Mouse (Mus musculus) liver, embryonic 14.5 days (tissue): ENCODE measurements around the gene Cxcl5. TPM values are rescaled to one million over a fixed set of nuclear protein-coding genes. Genes with fewer than 3 reads are reported as not detected.

Experiments used
- ATAC-seq: fragments of 200-750 bp; cut with Nextera tagmentation; 2 replicates; pipeline ENCODE4 v1.8.0; 2017; ENCODE audit warnings: moderate number of reproducible peaks, mild to moderate bottlenecking, moderate library complexity; ENCODE audit not compliant: insufficient read depth
- DNase-seq, 3 experiments: peaks; one replicate each; pipeline ENCODE4 v3.0.0-alpha.2; 2012 to 2013; ENCODE audit warnings: low read depth in 3 of 3, low spot score in 3 of 3
- H3K27ac ChIP-seq: fragments of 300-500 bp; sonication (generic); 2 replicates; pipeline ENCODE4 v1.5.1; 2014; ENCODE audit warnings: moderate library complexity, mild to moderate bottlenecking, control low read depth, inconsistent platforms
- H3K27me3 ChIP-seq: fragments of 300-500 bp; sonication (generic); 2 replicates; pipeline ENCODE4 v1.6.1; 2014; ENCODE audit warnings: mild to moderate bottlenecking, low read length, moderate library complexity; ENCODE audit not compliant: control insufficient read depth, insufficient read depth
- H3K36me3 ChIP-seq: fragments of 300-500 bp; sonication (generic); replicated peaks from 2 replicates; pipeline ENCODE4 v1.6.1; 2014; ENCODE audit warnings: low read depth; ENCODE audit not compliant: control insufficient read depth, insufficient read depth
- H3K4me1 ChIP-seq, 2 experiments: fragments of 200-500 bp in 1 of 2; fragments of 300-500 bp in 1 of 2; sonication (generic) in 1 of 2; replicated peaks; 2 replicates each; pipeline ENCODE4 v1.6.1; 2012 to 2014; ENCODE audit warnings: antibody characterized with exemption in 1 of 2, inconsistent platforms in 1 of 2, low read length in 1 of 2; ENCODE audit not compliant: control insufficient read depth in 2 of 2, insufficient read depth in 2 of 2
- H3K4me2 ChIP-seq: fragments of 300-500 bp; sonication (generic); 2 replicates; pipeline ENCODE4 v1.6.1; 2014; ENCODE audit warnings: low read depth, mild to moderate bottlenecking, control low read depth, moderate library complexity
- H3K4me3 ChIP-seq, 2 experiments: fragments of 200-500 bp in 1 of 2; fragments of 300-500 bp in 1 of 2; sonication (generic) in 1 of 2; 2 replicates each; pipeline ENCODE4 v1.5.1; 2012 to 2014; ENCODE audit warnings: low read depth in 2 of 2, low read length in 2 of 2, mild to moderate bottlenecking in 2 of 2, control low read depth in 1 of 2, inconsistent platforms in 1 of 2, moderate library complexity in 1 of 2; ENCODE audit not compliant: insufficient read depth in 1 of 2
- H3K9ac ChIP-seq: fragments of 300-500 bp; sonication (generic); replicated peaks from 2 replicates; pipeline ENCODE4 v1.6.1; 2014; ENCODE audit warnings: mild to moderate bottlenecking, control low read depth, moderate library complexity
- H3K9me3 ChIP-seq: fragments of 300-500 bp; sonication (generic); 2 replicates; pipeline ENCODE4 v1.6.1; 2016; ENCODE audit warnings: low read length, mixed read lengths; ENCODE audit not compliant: control insufficient read depth
- CTCF ChIP-seq: IDR thresholded peaks from 2 replicates; pipeline ENCODE4 v1.5.1; 2016; ENCODE audit warnings: antibody characterized with exemption, low read depth, control low read depth
- EP300 ChIP-seq: IDR thresholded peaks from 2 replicates; pipeline ENCODE4 v1.6.1; 2016; ENCODE audit warnings: antibody characterized with exemption, low read depth
- WGBS: fragments of 180-500 bp; shearing (Covaris S2); extraction: QIAGEN DNeasy Blood & Tissue Kit; methylation state at CpG from one replicate; pipeline ENCODE4 v1.1.7; 2014; ENCODE audit not compliant: insufficient replicate concordance; 5-methylcytosine and 5-hydroxymethylcytosine counted together
- polyA plus RNA-seq, 2 experiments: library from polyadenylated mRNA; depleted of rRNA in 1 of 2; stranded (reverse) in 1 of 2; unstranded in 1 of 2; fragments of >200 nt; fragmentation: Nextera tagmentation in 1 of 2; extraction: Ambion mirVana in 1 of 2; gene quantifications; 2 replicates each; pipeline versions ENCODE4 v1.2.1 to v1.2.3; 2012 to 2014

The Cxcl5 gene
- 0.40 and 0.41 TPM in 2 replicates for polyA plus RNA-seq (2012; rRNA removed)
- polyA plus RNA-seq (2014; fragmentation: Nextera tagmentation; extraction: Ambion mirVana) = 0.69 and 0.85 TPM in 2 replicates

DNA sequence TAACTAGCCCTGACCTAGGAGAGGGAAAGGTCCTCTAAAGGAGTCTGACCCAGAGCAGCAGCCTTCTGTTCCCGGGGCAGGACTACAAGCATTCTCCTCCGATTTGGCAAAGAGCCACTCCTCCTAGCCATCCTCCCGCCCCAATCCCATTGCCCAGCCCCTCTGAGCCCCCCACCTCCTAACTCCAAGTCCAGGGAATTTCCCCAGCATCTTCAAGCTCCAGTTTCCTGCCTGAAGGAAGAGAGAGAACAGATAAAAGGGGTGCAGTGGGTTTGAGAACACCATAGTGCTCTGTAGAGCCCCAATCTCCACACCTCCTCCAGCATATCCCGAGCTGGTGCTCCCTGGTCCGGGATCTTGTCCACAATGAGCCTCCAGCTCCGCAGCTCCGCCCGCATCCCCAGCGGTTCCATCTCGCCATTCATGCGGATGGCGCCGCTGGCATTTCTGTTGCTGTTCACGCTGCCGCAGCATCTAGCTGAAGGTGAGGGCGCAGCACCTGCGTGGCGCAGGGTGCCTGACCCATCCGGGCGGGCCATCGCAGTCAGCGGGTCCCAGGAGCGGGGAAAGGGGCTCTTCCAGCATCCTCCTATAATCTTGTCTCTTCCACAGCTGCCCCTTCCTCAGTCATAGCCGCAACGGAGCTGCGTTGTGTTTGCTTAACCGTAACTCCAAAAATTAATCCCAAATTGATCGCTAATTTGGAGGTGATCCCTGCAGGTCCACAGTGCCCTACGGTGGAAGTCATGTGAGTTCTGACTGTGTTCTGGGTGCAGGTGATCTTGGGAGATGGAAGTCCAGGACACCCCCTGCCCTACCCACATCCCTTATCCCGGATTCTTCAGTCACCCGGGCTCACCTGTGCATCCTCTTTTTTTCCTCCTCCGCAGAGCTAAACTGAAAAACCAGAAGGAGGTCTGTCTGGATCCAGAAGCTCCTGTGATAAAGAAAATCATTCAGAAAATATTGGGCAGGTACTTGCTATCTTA is at the start of gene Cxcl5:
Gene Cxcl5, plus strand, starts transcription at position 284 of the 989 bp plus-strand sequence.
- Histone ChIP-seq H3K9me3 (no peaks in the 10 kb centered on the region), H3K4me1 (no peaks in the 10 kb centered on the region; a peak in 1 of 4 replicates), H3K27ac (no peak within 1 kb of the TSS), H3K9ac (no peak within 1 kb of the TSS), H3K36me3 (no peaks in the 10 kb centered on the region), H3K4me3 (no peak within 1 kb of the TSS), H3K27me3 (peaks cover 13% of the 10 kb centered on the region), H3K4me2 (no peak within 1 kb of the TSS; the same call in 1 of the 2 replicates)
- TF ChIP-seq EP300 (no peak), CTCF (no peak)
- ATAC-seq (no peak), DNase-seq (no peak)
- 8% methylated on average over 32 of the region's 32 CpGs for WGBS

DNA sequence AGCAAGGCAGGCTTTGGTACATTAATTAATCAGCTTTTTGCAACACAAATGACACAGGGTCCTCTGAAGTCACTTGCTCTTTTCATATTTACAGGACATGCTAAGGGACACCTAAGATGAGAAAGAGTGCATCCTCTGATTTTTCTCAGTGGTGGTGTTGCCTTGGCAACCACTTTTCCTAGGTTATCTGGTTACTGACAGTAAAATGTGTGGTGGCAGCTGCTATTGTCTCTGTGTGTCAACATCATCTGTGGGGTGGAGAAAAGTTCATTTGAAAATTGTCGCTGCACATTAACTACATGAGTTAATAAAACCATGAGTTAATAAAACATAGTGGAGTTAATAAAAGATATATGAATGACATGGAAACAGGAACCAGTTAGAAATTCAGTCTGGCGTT is 47.8 kb upstream of the Cxcl5 start:
- WGBS = 52% methylated on average over 2 of the region's 2 CpGs
- Histone ChIP-seq H3K27me3 (no peaks in the 10 kb centered on the region), H3K4me1 (no peaks in the 10 kb centered on the region), H3K9me3 (no peaks in the 10 kb centered on the region), H3K36me3 (no peaks in the 10 kb centered on the region), H3K27ac (no peak overlapping the region), H3K9ac (no peak overlapping the region), H3K4me3 (no peak overlapping the region), H3K4me2 (no peak overlapping the region)
- ATAC-seq = no peak
- TF ChIP-seq EP300 (no peak), CTCF (no peak)
- no peak for DNase-seq

DNA sequence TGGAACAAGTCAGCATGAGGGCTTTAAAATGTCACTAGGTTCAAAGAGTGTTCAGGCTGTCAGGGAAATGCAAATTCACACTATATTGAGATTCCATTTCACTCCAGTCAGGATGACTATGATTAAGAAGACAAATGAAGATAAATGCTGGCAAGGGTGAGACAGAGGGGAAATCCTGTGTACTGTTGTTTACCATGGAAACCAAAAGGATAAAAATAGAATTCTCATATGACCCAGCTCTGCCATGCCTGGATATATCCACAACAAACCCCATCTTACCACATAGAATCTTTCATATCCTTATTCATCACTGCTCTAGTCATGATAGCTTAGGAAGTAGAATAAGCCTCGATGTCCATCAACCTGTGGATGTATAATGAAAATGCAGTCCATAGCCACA is 41.2 kb upstream of the Cxcl5 start:
- H3K9me3 ChIP-seq = no peaks in the 10 kb centered on the region
- no peak for ATAC-seq
- TF ChIP-seq EP300 = no peak
- no peak for TF ChIP-seq CTCF
- no peak for DNase-seq
- no peaks in the 10 kb centered on the region for H3K4me1 ChIP-seq
- no peak overlapping the region for H3K9ac ChIP-seq
- no peaks in the 10 kb centered on the region for H3K36me3 ChIP-seq
- H3K27ac ChIP-seq = no peak overlapping the region
- no peak overlapping the region for H3K4me2 ChIP-seq
- H3K27me3 ChIP-seq = no peaks in the 10 kb centered on the region
- WGBS = 59% methylated on average over 1 of the region's 1 CpGs
- no peak overlapping the region for H3K4me3 ChIP-seq

DNA sequence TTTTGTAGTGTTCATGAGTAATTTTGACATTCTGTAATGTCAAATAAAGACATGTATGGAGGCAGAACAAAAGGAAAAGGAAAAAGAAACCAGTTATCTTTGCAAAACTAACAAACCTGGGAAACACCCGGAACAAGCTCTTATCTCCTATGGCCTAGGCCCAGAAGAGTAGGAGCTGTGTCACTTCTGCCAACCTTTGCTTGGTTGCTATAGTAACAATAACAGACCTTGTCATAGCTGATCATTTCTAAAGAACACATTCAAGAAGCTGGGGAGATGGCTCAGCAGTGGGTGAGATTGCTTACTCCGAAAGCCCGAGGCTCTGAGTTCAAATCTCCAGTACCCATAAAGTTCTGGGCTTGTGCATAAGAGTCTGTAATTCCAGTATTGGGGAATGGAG is 36.5 kb upstream of the Cxcl5 start:
- Histone ChIP-seq H3K4me3 (no peak overlapping the region), H3K27me3 (no peaks in the 10 kb centered on the region), H3K4me2 (no peak overlapping the region), H3K36me3 (no peaks in the 10 kb centered on the region), H3K4me1 (no peaks in the 10 kb centered on the region), H3K27ac (no peak overlapping the region), H3K9me3 (no peaks in the 10 kb centered on the region), H3K9ac (no peak overlapping the region)
- ATAC-seq (no peak), DNase-seq (no peak)
- TF ChIP-seq CTCF = no peak
- TF ChIP-seq EP300 = no peak
- WGBS = 47% methylated on average over 3 of the region's 3 CpGs

DNA sequence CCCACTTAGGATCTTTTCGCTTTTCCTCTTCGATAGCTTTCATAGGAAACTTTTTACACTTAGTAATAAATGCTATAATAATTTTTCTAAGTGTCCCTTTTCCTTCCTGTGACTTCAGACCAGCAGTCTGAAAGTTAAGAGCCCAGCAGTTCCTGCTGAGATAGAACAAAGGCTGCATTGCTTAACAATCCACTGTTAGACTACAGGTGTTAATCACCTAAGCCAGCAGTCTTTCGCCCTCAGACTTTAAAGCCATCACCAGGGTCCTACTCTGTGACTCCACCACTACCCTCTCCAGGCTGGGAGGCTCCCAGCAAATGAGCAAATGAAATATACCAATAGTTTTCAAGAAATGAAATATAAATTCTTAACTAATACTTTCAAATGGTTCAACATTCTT is 30.9 kb upstream of the Cxcl5 start:
- Histone ChIP-seq H3K9ac (no peak overlapping the region), H3K4me1 (no peaks in the 10 kb centered on the region), H3K9me3 (no peaks in the 10 kb centered on the region), H3K27me3 (no peaks in the 10 kb centered on the region), H3K4me3 (no peak overlapping the region), H3K36me3 (no peaks in the 10 kb centered on the region), H3K4me2 (no peak overlapping the region), H3K27ac (no peak overlapping the region)
- TF ChIP-seq CTCF (no peak), EP300 (no peak)
- ATAC-seq = no peak
- no peak for DNase-seq
- WGBS = 59% methylated on average over 3 of the region's 3 CpGs
